Mouse (Mus musculus) WW6 (cell line): ENCODE measurements around the gene Vmn2r8.
"Not testable (repeated sequence)": the region's sequence is repeated elsewhere in the genome, so short reads cannot be mapped to it uniquely, and the experiment has no call there.

Experiments
- DNase-seq: peaks from one replicate; pipeline ENCODE4 v3.0.0-alpha.2; 2013; ENCODE audit warnings: low read depth, low spot score

Gene Vmn2r8

DNA sequence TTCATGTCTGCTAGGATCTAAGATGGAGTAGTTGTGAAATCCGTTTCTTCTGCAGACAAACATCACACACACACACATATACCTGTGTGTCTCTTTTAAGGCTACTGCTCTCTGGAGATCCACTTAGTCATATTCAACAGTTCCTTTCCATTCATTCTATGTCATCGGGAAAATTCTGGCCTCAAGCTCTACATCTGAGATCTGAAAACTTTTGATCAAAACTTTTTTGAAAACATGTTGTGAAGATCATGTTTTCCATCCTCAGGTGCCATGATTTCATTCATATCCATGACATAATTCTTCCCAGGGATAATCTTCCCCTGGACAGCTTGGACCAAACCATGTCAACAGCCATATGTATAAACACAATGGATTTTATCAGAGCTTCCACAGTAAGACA lies at the start of gene Vmn2r8:
Vmn2r8 (minus strand) TSS at position 101 of the 400 bp plus-strand sequence.
- DNase-seq: not testable (repeated sequence)

- not testable (repeated sequence) for DNase-seq
Observed at GRCm38 (mm10) chr5:108852501-108852900, 43.9 kb upstream of the Vmn2r8 start, which contains the start of gene Vmn2r9. Gene Vmn2r9, minus strand, starts transcription at chr5:108852601.

GRCm38 (mm10) chr5:108849466-108849865 lies 40.8 kb upstream of the Vmn2r8 start:
- no peak for DNase-seq

DNA sequence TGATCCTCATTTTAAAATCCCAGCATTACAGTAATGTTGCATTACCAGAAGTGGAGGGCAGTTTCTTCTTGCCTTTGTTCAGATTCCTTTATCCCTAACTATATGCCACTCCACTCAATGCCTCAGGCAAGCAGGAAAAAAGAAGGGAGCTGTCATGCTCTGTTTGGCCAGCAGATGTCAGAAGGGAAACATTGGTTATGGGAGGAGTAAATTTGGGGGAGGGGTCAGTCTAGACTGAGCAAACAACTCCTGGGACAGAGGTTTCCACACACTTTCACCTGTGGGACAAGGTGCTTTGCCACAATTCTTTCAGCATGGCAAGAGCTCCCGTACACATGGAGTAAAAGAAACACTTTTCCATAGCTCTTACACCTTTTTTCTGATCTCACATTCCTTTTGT lies 27.5 kb upstream of the Vmn2r8 start:
- peak; percentile 31 for DNase-seq

GRCm38 (mm10) chr5:108823276-108823675 lies 14.6 kb upstream of the Vmn2r8 start:
- no peak for DNase-seq

GRCm38 (mm10) chr5:108803646-108804045 lies 5.0 kb downstream of the Vmn2r8 start:
- no peak for DNase-seq

DNA sequence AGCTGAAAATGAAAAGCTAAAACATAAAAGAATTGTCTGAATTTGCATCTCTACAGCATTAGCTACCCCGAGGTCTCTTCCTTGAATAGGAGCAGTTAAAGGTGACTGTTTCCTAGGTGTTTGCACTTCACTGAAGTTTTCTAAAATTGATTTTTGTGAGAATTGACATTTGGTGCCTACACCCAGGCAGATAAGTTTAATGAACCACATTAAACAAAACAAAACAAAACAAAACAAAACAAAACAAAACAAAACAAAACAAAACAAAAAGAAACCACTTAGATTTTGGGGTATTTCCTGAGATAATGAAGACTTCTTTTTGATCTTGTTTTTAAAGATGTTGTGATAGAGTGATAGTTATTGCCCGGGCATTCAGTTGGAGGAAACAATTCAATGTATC lies 13.4 kb downstream of the Vmn2r8 start, which contains the start of gene Tmed11:
Tmed11 (minus strand) TSS at position 101 of the 400 bp plus-strand sequence.
- DNase-seq: not testable (repeated sequence)

DNA sequence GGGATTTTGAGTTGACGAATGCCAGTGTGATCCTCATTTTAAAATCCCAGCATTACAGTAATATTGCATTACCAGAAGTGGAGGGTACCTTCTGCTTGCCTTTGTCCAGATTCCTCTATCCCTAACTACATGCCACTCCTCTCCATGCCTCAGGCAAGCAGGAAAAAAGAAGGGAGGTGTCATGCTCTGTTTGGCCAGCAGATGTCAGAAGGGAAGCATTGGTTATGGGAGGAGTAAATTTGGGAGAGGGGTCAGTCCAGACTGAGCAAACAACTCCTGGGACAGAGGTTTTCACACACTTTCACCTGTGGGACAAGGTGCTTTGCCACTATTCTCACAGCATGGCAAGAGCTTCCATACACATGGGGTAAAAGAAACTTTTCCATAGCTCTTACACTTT lies 18.3 kb downstream of the Vmn2r8 start:
- peak; percentile 7 for DNase-seq

DNA sequence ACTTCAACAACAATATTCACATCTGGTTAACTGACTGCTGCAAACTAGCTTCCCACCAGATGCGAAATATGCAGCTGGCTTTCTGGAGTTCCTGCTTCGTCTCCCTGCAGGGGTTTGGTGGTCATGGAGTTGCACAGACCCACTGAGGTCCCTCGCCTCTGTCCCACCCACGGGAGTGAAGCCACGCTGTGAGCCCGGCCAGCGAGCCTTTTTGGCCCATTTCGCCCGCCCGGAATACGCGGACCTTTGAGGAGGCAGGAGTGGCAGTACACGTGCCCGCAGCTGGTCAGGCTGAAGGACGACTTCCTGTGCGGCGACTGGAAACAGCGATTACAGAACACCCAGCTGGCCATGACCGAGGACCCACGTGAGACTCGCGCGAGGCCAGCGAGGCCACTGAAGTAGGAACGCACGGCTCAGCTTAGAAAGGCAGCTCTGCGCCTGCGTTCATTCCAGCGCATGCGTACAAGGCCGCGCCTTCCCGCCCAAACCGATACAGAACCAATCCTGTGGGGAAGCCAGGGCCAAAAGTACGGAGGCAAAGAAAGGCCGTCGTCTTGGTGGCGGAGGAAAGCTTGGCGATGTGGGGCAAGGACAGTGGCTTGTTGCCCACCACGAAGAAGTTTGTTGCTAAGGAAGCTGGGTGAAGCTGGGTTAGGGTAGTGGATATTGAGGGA lies 33.9 kb downstream of the Vmn2r8 start, which contains the start of gene Rnf212:
Rnf212 (minus strand) TSS at position 353 of the 677 bp plus-strand sequence.
- DNase-seq: peak; percentile 38

GRCm38 (mm10) chr5:108760002-108760401 lies 48.6 kb downstream of the Vmn2r8 start:
- no peak for DNase-seq

DNA sequence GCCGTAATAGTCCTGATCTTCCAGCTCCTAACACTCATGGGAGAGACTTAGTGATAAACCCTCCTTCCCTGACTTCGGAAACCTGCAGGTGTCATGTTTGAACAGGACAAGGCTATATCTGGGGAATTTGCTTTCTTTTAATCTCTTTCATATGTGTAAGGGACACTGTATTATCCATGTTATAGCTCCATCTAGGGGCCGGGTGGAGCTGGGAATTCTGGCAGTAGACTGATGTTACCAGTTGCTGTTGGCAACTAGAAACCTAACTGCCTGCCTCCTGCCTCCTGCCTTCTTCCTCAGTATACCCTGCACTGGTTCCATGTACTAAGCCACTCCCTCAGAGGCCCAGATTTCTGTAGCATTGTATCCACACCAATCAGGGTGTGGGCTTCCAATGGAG lies 50.3 kb downstream of the Vmn2r8 start:
- no peak for DNase-seq

DNA sequence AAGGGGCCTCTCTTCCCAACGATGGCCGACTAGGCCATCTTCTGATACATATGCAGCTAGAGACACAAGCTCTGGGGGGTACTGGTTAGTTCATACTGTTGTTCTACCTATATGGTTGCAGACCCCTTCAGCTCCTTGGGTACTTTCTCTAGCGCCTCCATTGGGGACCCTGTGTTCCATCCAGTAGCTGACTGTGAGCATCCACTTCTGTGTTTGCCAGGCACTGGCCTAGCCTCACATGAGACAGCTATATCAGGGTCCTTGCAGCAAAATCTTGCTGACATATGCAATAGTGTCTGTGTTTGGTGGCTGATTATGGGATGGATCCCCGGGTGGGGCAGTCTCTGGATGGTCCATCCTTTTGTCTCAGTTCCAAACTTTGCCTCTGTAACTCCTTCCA lies 57.4 kb downstream of the Vmn2r8 start:
- DNase-seq: not testable (repeated sequence)

GRCm38 (mm10) chr5:108750328-108751210 lies 58.1 kb downstream of the Vmn2r8 start:
- DNase-seq: no peak

DNA sequence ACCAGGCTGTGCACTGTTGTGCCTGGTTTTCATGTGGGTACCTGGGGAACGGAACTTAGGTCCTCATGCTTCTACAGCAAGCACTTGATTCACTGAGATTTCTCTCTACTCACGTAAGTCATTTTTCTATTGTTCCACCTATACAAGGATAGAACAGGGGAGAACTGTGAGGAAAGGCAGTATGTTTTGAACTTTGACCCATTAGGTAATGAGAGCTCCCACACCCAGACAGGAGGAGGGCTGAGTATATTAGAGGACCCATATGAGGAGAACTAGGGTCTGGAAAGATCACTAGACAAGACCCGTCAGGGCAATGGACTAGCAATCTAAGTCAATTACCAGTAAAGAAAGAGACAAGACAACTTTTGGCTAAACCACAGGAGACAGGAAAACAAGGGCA lies 64.0 kb downstream of the Vmn2r8 start:
- DNase-seq: no peak

DNA sequence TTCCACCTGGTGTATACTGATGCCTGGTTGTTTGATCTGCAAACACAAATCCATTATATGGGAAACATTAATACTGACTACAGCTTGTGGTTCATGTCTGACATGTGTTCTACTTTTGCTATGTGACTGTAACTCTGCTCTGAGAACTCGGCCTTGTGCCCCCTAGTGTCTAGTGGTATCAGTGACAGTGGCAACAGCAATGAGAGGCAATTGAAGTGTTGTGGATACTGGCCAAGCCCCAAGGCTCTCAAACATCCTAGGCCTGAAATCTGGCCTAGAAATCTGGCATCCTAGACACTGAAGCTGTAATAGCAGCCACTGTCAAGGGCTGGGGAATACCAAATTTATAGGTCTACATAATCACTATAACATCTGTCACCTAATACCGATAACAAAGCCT lies 64.8 kb downstream of the Vmn2r8 start:
- no peak for DNase-seq

GRCm38 (mm10) chr5:108742596-108742995 lies 66.1 kb downstream of the Vmn2r8 start:
- no peak for DNase-seq

DNA sequence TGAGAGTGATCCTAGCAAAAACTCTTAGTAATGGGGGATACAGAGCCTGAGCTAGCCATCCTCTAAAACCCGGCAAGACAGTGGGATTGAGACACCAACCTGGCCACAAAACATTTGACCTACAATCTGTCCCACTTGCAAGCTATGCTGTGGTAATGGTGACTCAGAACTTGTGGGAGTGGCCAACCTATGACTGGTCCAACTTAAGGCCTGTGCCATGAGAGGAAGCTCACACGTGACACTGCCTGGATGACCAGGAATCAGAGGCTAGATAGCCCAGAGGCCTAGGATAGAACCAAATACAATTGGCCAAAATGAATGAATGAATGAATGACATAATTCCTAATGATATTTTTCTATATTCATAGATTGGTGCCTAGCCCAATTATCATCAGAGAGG lies 66.8 kb downstream of the Vmn2r8 start:
- no peak for DNase-seq
